Mouse (Mus musculus): ENCODE data around the gene Tex37.
A peak's percentile ranks its signal among the peaks of the same experiment; 100 is the strongest.

The Tex37 gene

GRCm38 (mm10) chr6:70887993-70888392, 30.7 kb downstream of the Tex37 start:
- DNase-seq (ENCODE audit: low read depth, low spot score) = no peak

- peak; percentile 79 for DNase-seq (ENCODE audit: low read depth, low spot score)
Observed at GRCm38 (mm10) chr6:70880714-70881304, 37.9 kb downstream of the Tex37 start.

- DNase-seq (ENCODE audit: low read depth, low spot score) = no peak
Observed at GRCm38 (mm10) chr6:70875017-70875416, 43.7 kb downstream of the Tex37 start.

- DNase-seq (ENCODE audit: low read depth, low spot score) = peak; percentile 56
Observed at GRCm38 (mm10) chr6:70874035-70874775, 44.5 kb downstream of the Tex37 start.

- DNase-seq (ENCODE audit: low read depth, low spot score) = no peak
Observed at GRCm38 (mm10) chr6:70872570-70872969, 46.2 kb downstream of the Tex37 start.

GRCm38 (mm10) chr6:70872128-70872527, 46.6 kb downstream of the Tex37 start:
- DNase-seq (ENCODE audit: low read depth, low spot score) = no peak

GRCm38 (mm10) chr6:70871511-70871980, 47.2 kb downstream of the Tex37 start:
- no peak for DNase-seq (ENCODE audit: low read depth, low spot score)

GRCm38 (mm10) chr6:70867297-70867696, 51.4 kb downstream of the Tex37 start:
- DNase-seq (ENCODE audit: low read depth, low spot score) = no peak

GRCm38 (mm10) chr6:70866761-70867160, 52.0 kb downstream of the Tex37 start:
- DNase-seq (ENCODE audit: low read depth, low spot score) = no peak

GRCm38 (mm10) chr6:70864285-70864684, 54.4 kb downstream of the Tex37 start:
- DNase-seq (ENCODE audit: low read depth, low spot score) = no peak
